Mouse (Mus musculus) hematopoietic stem cell, adult 5-6 weeks (primary cell): ENCODE measurements around the gene Nfe2l3. TPM values are rescaled to one million over a fixed set of nuclear protein-coding genes. Genes with fewer than 3 reads are reported as not detected.
"Not testable (repeated sequence)": the region's sequence is repeated elsewhere in the genome, so short reads cannot be mapped to it uniquely, and the experiment has no call there.

Source experiments
- ATAC-seq, 2 experiments: fragments of 125-278 bp in 1 of 2; replicated peaks in 1 of 2; 2 replicates each; pipeline ENCODE4 v1.8.0; 2016 to 2017; ENCODE audit warnings: inconsistent platforms in 2 of 2, mild to moderate bottlenecking in 2 of 2, moderate number of reproducible peaks in 2 of 2, low read depth in 1 of 2, moderate TSS enrichment in 1 of 2; ENCODE audit not compliant: low FRiP score in 2 of 2, poor library complexity in 2 of 2, severe bottlenecking in 2 of 2, insufficient read depth in 1 of 2, low TSS enrichment in 1 of 2
- total RNA-seq: library from RNA; stranded (forward); fragments of 172-1452, 232-1000 nt; gene quantifications from 2 replicates; pipeline ENCODE4 v1.2.3, GENCODE M21; 2017

Gene Nfe2l3
- 0.25 and 1.0 TPM in 2 replicates for total RNA-seq

GRCm38 (mm10) chr6:51432535-51433397, at the start of gene Nfe2l3:
TSS of gene Nfe2l3 (plus strand) at chr6:51432670.
- ATAC-seq = peak; percentile 76 to 95

DNA sequence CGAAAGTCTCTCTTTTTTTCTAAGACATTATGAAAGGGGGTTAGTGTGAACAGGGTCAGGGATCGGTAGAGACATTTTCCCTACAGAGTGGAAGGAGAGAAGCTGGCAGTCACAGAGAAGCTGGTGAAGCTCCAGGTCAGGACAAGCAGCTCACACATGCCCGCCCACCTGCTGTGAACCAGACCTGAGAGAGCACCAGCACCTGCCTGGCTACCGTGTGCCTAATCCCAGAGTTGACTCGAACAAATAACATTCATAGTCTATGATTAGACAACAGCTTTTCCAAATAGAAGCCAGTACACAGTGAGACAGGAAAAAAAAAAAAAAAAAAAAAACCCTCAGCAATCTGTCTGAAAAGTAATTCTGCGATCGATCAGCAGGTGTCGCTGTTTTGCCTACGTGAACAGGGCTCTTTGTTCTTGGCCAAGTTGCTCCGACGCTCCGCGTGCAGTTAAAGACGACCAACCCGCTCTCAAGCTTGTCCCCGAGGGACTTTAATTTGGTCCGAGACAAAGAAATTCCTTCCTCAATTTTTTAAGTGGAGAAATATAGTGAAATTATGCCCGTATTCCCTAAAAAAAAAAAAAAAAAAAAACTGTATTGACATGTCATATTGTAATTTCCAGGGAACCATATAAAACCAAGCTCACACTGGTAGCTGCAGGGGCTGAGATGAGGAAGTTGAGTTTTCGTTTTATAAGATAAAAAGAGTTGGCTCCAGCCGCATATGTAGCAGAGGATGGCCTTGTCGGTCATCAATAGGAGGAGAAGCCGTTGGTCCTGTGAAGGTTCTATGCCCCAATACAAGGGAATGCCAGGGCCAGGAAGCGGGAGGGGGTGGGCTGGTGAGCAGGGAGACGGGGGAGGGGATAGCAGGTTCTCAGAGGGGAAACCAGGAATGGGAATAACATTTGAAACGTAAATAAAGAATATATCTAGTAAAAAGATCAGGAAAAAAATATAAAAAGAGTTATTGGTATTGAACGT, 48.4 kb upstream of the Nfe2l3 start:
- ATAC-seq = peak; percentile 82; a peak in 3 of 4 replicates

- no peak for ATAC-seq
These were observed 42.0 kb upstream of the Nfe2l3 start for GRCm38 (mm10) chr6:51390505-51390904.

DNA sequence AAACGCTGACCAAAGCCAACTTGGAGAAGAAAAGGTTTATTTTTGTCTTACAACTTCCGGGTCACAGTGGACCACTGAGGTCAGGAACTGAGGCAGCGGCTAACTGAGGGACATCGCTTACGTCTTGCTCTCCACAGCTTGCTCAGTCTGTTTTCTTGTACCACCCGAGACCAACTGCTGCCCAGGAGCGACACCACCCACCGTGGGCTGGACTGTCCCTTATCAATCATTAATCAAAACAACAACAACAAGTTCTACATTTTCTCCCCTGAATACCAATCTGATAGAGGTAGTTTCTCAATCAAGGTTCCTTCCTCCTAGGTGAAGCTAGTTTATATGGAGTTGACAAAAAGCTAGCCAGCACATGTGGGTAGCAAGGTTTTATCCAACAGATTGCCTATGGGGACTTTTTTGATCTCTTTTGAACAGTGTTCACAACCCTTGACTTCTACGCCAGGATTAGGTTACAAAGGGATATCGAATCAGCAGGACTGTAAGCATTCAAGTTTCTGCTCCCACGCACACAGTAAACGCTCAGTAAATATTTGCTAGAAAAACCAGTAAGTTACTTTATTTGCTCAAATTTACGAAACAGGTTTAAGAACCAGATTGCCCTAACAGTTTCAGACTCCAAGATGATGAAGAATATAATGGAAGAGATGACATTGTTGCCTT, 40.5 kb upstream of the Nfe2l3 start:
- ATAC-seq = no peak

GRCm38 (mm10) chr6:51393341-51394128, 38.9 kb upstream of the Nfe2l3 start:
- ATAC-seq = no peak

DNA sequence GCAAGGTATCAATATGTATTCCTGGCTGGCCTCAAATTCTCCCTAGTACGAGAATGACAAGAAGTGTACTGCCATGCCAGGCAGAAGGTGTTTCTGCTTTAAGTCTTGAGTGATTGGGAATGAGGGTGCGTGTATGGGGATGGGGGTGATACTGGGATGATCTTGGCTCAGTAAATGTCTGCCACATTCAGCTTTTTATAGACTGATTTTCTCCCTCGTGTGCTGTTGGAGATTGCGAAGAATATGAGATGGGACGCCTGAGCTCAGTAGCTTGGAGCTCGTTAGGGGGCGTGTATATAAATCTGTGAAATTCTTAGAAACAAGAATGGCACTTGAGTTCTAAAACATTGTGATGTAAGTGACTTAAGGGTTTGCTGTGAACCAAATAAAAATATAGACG, 38.1 kb upstream of the Nfe2l3 start:
- not testable (repeated sequence) for ATAC-seq

- not testable (repeated sequence) for ATAC-seq
These were observed 37.5 kb upstream of the Nfe2l3 start for GRCm38 (mm10) chr6:51394963-51395362.

GRCm38 (mm10) chr6:51395486-51395885, 37.0 kb upstream of the Nfe2l3 start:
- peak; percentile 48 to 67; a peak in 3 of 4 replicates for ATAC-seq

DNA sequence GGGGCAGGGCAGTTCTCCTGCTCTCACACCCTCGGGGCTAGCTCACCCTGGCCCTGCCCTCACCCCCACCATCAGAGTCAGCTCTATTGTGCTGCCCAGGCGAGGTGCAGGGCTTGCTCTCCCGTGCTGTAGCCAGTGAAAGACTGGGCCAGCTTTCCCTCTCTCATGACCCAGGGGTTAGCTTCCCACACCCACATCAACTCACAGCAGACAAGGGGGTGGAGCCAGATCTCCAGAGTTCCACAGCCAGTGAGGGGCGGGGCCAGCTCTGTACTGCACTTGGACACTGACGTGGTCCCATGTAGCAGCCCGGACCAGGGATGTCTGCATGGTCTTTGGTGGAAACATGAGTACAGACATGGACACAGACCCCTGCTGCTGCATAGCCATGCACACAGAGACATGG, 33.4 kb upstream of the Nfe2l3 start:
- ATAC-seq = 0 out of 4 replicates have a peak, but pooled peaks of 1 of the 2 experiments have one; percentile 36

- no peak for ATAC-seq
These were observed 31.2 kb upstream of the Nfe2l3 start for GRCm38 (mm10) chr6:51401294-51401693.

GRCm38 (mm10) chr6:51403598-51403997, 28.9 kb upstream of the Nfe2l3 start:
- no peak for ATAC-seq

GRCm38 (mm10) chr6:51404502-51404901, 28.0 kb upstream of the Nfe2l3 start:
- no peak for ATAC-seq

DNA sequence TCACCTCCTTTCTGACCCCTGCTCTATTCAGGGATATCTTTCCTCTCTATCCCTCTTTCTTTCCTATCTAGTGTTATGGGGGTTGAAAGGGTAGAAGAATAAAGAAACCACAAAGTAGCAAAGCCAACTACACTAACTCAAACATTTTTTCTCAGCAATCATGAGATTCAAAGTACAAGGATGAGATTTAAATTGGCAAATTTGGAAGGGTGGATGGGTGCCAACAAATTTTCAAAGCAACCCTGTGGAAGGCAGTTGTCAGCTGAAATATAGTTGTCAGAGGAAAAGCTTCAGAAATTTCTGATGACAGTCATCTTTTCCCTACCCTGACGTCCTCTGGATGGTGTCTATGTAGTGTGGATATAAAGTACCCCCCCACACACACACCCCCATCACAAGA, 16.0 kb upstream of the Nfe2l3 start:
- no peak for ATAC-seq

DNA sequence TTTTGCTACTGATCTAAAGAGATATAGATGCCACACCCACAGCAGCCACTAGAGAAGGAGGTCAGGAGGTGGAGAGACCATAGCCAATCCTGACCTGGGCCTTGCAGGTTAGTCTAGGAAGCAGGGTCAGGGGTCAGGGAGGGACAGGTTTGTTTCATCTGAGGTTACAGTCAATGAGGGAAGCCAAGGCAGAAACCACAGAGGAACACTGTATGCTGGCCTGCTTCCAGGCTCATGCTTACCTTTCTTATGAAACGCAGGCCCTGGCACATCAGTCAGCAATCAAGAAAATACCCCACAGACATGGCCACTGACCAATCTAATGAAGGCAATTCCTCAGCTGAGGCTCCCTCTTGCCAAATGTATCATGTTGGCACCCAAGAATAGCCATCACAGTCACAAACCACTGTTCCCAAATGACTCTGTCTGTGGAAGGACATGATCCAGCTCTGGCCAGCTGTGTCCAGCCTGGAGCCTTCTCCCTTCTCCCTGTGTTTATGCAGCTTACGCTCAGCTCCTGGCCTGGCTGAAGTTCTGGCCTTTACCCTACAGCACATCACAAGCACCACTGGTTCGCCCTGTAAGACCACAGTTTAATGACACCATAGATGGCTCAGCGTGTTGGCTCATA, 15.0 kb upstream of the Nfe2l3 start:
- ATAC-seq = no peak

- ATAC-seq = no peak
These were observed 8.9 kb upstream of the Nfe2l3 start for GRCm38 (mm10) chr6:51423466-51424122.

- ATAC-seq = no peak
These were observed 7.9 kb upstream of the Nfe2l3 start for GRCm38 (mm10) chr6:51424537-51424936.
